Mouse (Mus musculus): ENCODE measurements around the gene Topbp1. TPM values are rescaled to one million over a fixed set of nuclear protein-coding genes. Genes with fewer than 3 reads are reported as not detected.

The Topbp1 gene
- polyA plus RNA-seq, 1 experiment from 2014 or later, result 55.9 TPM

- WGBS, result 89% methylated on average over 4 of the region's 4 CpGs
- H3K36me3 ChIP-seq, result no peaks in the 10 kb centered on the region
- H3K27me3 ChIP-seq (ENCODE audit: insufficient read depth, poor library complexity, severe bottlenecking), result no peaks in the 10 kb centered on the region
- H3K27ac ChIP-seq, result no peak overlapping the region
- no peak overlapping the region for H3K4me3 ChIP-seq
- DNase-seq (ENCODE audit: low spot score), result no peak
- H3K4me1 ChIP-seq (replicated peaks), result 0 out of 2 replicates have a peak, but pooled peaks cover 4% of the 10 kb centered on the region
- H3K9me3 ChIP-seq, result no peaks in the 10 kb centered on the region
These were observed 75.6 kb downstream of the Topbp1 start for GRCm38 (mm10) chr9:103380566-103380965.

GRCm38 (mm10) chr9:103382989-103383388, 78.0 kb downstream of the Topbp1 start:
- Histone ChIP-seq H3K27me3 (ENCODE audit: insufficient read depth, poor library complexity, severe bottlenecking) (no peaks in the 10 kb centered on the region), H3K9me3 (no peaks in the 10 kb centered on the region), H3K4me3 (no peak overlapping the region), H3K4me1 (replicated peaks) (peaks cover 19% of the 10 kb centered on the region), H3K36me3 (no peaks in the 10 kb centered on the region), H3K27ac (no peak overlapping the region)
- 82% methylated on average over 6 of the region's 6 CpGs for WGBS
- no peak for DNase-seq (ENCODE audit: low spot score)

- Histone ChIP-seq H3K4me3 (no peak overlapping the region), H3K4me1 (replicated peaks) (peaks cover 19% of the 10 kb centered on the region), H3K27me3 (ENCODE audit: insufficient read depth, poor library complexity, severe bottlenecking) (no peaks in the 10 kb centered on the region), H3K9me3 (no peaks in the 10 kb centered on the region), H3K36me3 (no peaks in the 10 kb centered on the region), H3K27ac (no peak overlapping the region)
- no peak for DNase-seq (ENCODE audit: low spot score)
- 89% methylated on average over 1 of the region's 1 CpGs for WGBS
These were observed 78.6 kb downstream of the Topbp1 start for GRCm38 (mm10) chr9:103383576-103383975.

GRCm38 (mm10) chr9:103384141-103384796, 79.3 kb downstream of the Topbp1 start:
- H3K27me3 ChIP-seq (ENCODE audit: insufficient read depth, poor library complexity, severe bottlenecking), result no peaks in the 10 kb centered on the region
- DNase-seq (ENCODE audit: low spot score), result no peak
- no peaks in the 10 kb centered on the region for H3K36me3 ChIP-seq
- 86% methylated on average over 4 of the region's 4 CpGs for WGBS
- H3K4me3 ChIP-seq, result no peak overlapping the region
- H3K27ac ChIP-seq, result no peak overlapping the region
- no peaks in the 10 kb centered on the region for H3K9me3 ChIP-seq
- peaks cover 16% of the 10 kb centered on the region for H3K4me1 ChIP-seq (replicated peaks)

GRCm38 (mm10) chr9:103385600-103385999, 80.6 kb downstream of the Topbp1 start:
- no peak for DNase-seq (ENCODE audit: low spot score)
- Histone ChIP-seq H3K4me3 (no peak overlapping the region), H3K9me3 (no peaks in the 10 kb centered on the region), H3K27ac (no peak overlapping the region), H3K4me1 (replicated peaks) (peaks cover 15% of the 10 kb centered on the region), H3K36me3 (no peaks in the 10 kb centered on the region), H3K27me3 (ENCODE audit: insufficient read depth, poor library complexity, severe bottlenecking) (no peaks in the 10 kb centered on the region)
- WGBS, result 28% methylated on average over 1 of the region's 1 CpGs

GRCm38 (mm10) chr9:103386573-103386972, 81.6 kb downstream of the Topbp1 start:
- Histone ChIP-seq H3K27me3 (ENCODE audit: insufficient read depth, poor library complexity, severe bottlenecking) (no peaks in the 10 kb centered on the region), H3K9me3 (no peaks in the 10 kb centered on the region), H3K36me3 (no peaks in the 10 kb centered on the region), H3K4me3 (no peak overlapping the region), H3K27ac (peak overlapping the region; percentile 26; the same call in 1 of the 2 replicates), H3K4me1 (replicated peaks) (peaks cover 15% of the 10 kb centered on the region)
- peak; percentile 18 for DNase-seq (ENCODE audit: low spot score)
- WGBS, result 55% methylated on average over 5 of the region's 5 CpGs

GRCm38 (mm10) chr9:103387011-103387653, 82.1 kb downstream of the Topbp1 start:
- DNase-seq (ENCODE audit: low spot score), result no peak
- Histone ChIP-seq H3K27ac (peak overlapping the region; percentile 26; the same call in 1 of the 2 replicates), H3K4me3 (no peak overlapping the region), H3K9me3 (no peaks in the 10 kb centered on the region), H3K36me3 (no peaks in the 10 kb centered on the region), H3K27me3 (ENCODE audit: insufficient read depth, poor library complexity, severe bottlenecking) (no peaks in the 10 kb centered on the region), H3K4me1 (replicated peaks) (peaks cover 15% of the 10 kb centered on the region)
- WGBS, result 68% methylated on average over 10 of the region's 10 CpGs

GRCm38 (mm10) chr9:103389261-103389660, 84.2 kb downstream of the Topbp1 start:
- peaks cover 15% of the 10 kb centered on the region for H3K4me1 ChIP-seq (replicated peaks)
- WGBS, result 94% methylated on average over 6 of the region's 6 CpGs
- no peak overlapping the region; the same call in 1 of the 2 replicates for H3K27ac ChIP-seq
- H3K4me3 ChIP-seq, result no peak overlapping the region
- no peaks in the 10 kb centered on the region for H3K27me3 ChIP-seq (ENCODE audit: insufficient read depth, poor library complexity, severe bottlenecking)
- no peak for DNase-seq (ENCODE audit: low spot score)
- no peaks in the 10 kb centered on the region for H3K36me3 ChIP-seq
- no peaks in the 10 kb centered on the region for H3K9me3 ChIP-seq

GRCm38 (mm10) chr9:103391796-103392372, 86.9 kb downstream of the Topbp1 start:
- Histone ChIP-seq H3K27me3 (ENCODE audit: insufficient read depth, poor library complexity, severe bottlenecking) (no peaks in the 10 kb centered on the region), H3K27ac (no peak overlapping the region), H3K4me3 (no peak overlapping the region), H3K36me3 (no peaks in the 10 kb centered on the region), H3K9me3 (no peaks in the 10 kb centered on the region), H3K4me1 (replicated peaks) (peaks cover 10% of the 10 kb centered on the region)
- 73% methylated on average over 6 of the region's 6 CpGs for WGBS
- DNase-seq (ENCODE audit: low spot score), result no peak

- Histone ChIP-seq H3K4me3 (no peak overlapping the region), H3K27ac (no peak overlapping the region), H3K9me3 (no peaks in the 10 kb centered on the region), H3K36me3 (no peaks in the 10 kb centered on the region), H3K4me1 (replicated peaks) (no peaks in the 10 kb centered on the region), H3K27me3 (ENCODE audit: insufficient read depth, poor library complexity, severe bottlenecking) (no peaks in the 10 kb centered on the region)
- no peak for DNase-seq (ENCODE audit: low spot score)
- 91% methylated on average over 11 of the region's 11 CpGs for WGBS
These were observed 88.2 kb downstream of the Topbp1 start for GRCm38 (mm10) chr9:103393256-103393655.

- 91% methylated on average over 21 of the region's 21 CpGs for WGBS
- Histone ChIP-seq H3K27ac (no peak overlapping the region), H3K4me1 (replicated peaks) (no peaks in the 10 kb centered on the region), H3K27me3 (ENCODE audit: insufficient read depth, poor library complexity, severe bottlenecking) (no peaks in the 10 kb centered on the region), H3K9me3 (peaks cover 8% of the 10 kb centered on the region), H3K4me3 (no peak overlapping the region), H3K36me3 (no peaks in the 10 kb centered on the region)
- DNase-seq (ENCODE audit: low spot score), result no peak
These were observed 93.6 kb downstream of the Topbp1 start for GRCm38 (mm10) chr9:103398509-103399157.

Data from hindbrain, embryonic 10.5 days (tissue).